Comparison of ENCODE assay signal across 22 mouse cellular contexts in the genomic region with DNA sequence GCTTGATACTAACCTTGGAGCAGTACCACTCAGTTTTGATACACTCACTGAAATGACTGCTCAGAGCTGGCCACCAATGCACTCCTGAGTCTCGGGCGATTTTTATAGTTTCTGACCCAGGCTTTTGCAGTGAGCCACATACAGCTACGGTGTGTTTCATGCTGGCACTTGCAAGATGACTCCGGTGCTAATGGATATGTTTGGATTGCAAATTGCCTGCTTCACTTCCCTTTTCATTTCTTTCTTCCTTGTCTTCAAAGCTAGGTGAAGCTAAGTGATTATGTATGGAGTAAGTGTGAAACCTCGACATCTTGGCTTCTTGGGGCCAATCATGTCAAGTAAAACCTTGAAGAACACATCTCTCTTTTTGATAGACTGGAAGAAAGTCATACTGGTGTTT. TPM values are rescaled to one million over a fixed set of nuclear protein-coding genes. Genes with fewer than 3 reads are reported as not detected.
DNase-seq lines count a peak whose midpoint lies in the region; TF ChIP-seq lines count a peak whose summit lies in the region.
"Had no signal": no experiment of that assay in that cellular context is flagged by ENCODE, and none has a peak within 500 bp of the region (broad histone marks: within the 10 kb centered on the region; RNA-seq: fewer than 3 reads in every experiment).

No protein-coding gene starts in this region.

- H3K27me3 ChIP-seq in CH12.LX (replicated peaks) = no peaks in the 10 kb centered on the region
- H3K27me3 ChIP-seq: Patski had no signal

- in situ Hi-C loops in CH12.LX (cut with MboI; ENCODE audit: low pct_ligation_motif_present, low pct_unique_long_range_greater_than_20kb, low sequenced_read_pairs) = no loop called here

- TF ChIP-seq RAD21 in CH12.LX (IDR thresholded peaks at IDR 0.05; ENCODE audit: low read depth, low read length) = no peak

- no peak for TF ChIP-seq POLR2A in CH12.LX (IDR thresholded peaks at IDR 0.05; ENCODE audit: low read depth, low read length)

- no peak for TF ChIP-seq CTCF in CH12.LX (conservative IDR thresholded peaks at IDR 0.05 in 1 of 2, IDR thresholded peaks at IDR 0.05 in 1 of 2; ENCODE audit: low read depth in 2 of 2, low read length in 2 of 2)

- H3K4me1 ChIP-seq in CH12.LX (ENCODE audit: control insufficient read depth in 1 of 2, insufficient read depth in 2 of 2) = peaks cover 4 to 59% of the 10 kb centered on the region in 2 experiments; a peak in 3 of 4 replicates

- H3K4me2 ChIP-seq in CH12.LX (ENCODE audit: insufficient read depth, low read depth, poor library complexity, severe bottlenecking) = peak overlapping the region; percentile 39; the same call in 1 of the 2 replicates

- dilution Hi-C loops in CH12.LX (cut with MboI; ENCODE audit: extremely low pct_ligation_motif_present, extremely low pct_unique_long_range_greater_than_20kb, low sequenced_read_pairs) = no loop called here

- no peaks in the 10 kb centered on the region for H3K79me2 ChIP-seq in CH12.LX (replicated peaks; ENCODE audit: control insufficient read depth, extremely low read depth, insufficient read depth, poor library complexity, severe bottlenecking)

- DNase-seq in A20 (ENCODE audit: low read depth, low spot score) = peak; percentile 7
- peak; percentile 49 for DNase-seq in CH12.LX (ENCODE audit: extremely low read depth)
- no peak for DNase-seq in left cerebral cortex, adult 11 months (ENCODE audit: low spot score)
- no peak for DNase-seq in layer of hippocampus, adult 8-10 months (ENCODE audit: low spot score in 2 of 2)
- DNase-seq: adrenal gland, adult 2 months; adrenal gland, adult 8-10 months; adrenal gland, postnatal 10 days; adrenal gland, postnatal 14 days; adrenal gland, postnatal 25 days; adrenal gland, postnatal 36 days; B cell, adult 2 months; cerebellum, adult 11 months; cerebellum, adult 11-12 months; cerebellum, adult 18-20 months; cerebellum, adult 2 months; cerebellum, adult 8-10 months had no signal

- H3K9ac ChIP-seq in CH12.LX (ENCODE audit: insufficient read depth, low read depth) = no peak overlapping the region

- peak; percentile 69 for TF ChIP-seq EP300 in CH12.LX (IDR thresholded peaks at IDR 0.05; ENCODE audit: low read length)

- H3K4me3 ChIP-seq in CH12.LX (replicated peaks in 1 of 3; ENCODE audit: low read depth in 2 of 3, low read length in 2 of 3, poor library complexity in 1 of 3) = no peak overlapping the region

- H3K27ac ChIP-seq in CH12.LX (ENCODE audit: insufficient read depth, low read depth) = no peak overlapping the region

- no peaks in the 10 kb centered on the region for H3K9me3 ChIP-seq in CH12.LX (replicated peaks; ENCODE audit: low read length)
- H3K9me3 ChIP-seq: G1E had no signal

- H3K36me3 ChIP-seq in CH12.LX (replicated peaks in 1 of 2; ENCODE audit: control insufficient read depth in 1 of 2, insufficient read depth in 1 of 2, low read length in 1 of 2) = peaks cover 8 to 28% of the 10 kb centered on the region in 2 experiments

TF ChIP-seq in CH12.LX, 34 proteins besides CTCF, POLR2A, EP300 and RAD21:
- TF ChIP-seq SMC3 (IDR thresholded peaks at IDR 0.05; ENCODE audit: low read depth, low read length) = no peak
- peak; percentile 83 for TF ChIP-seq IRF4 (IDR thresholded peaks at IDR 0.05; ENCODE audit: low read depth, low read length)
- TF ChIP-seq MAZ (IDR thresholded peaks at IDR 0.05; ENCODE audit: low read depth, low read length) = no peak
- no peak for TF ChIP-seq GABPA (IDR thresholded peaks at IDR 0.05; ENCODE audit: insufficient replicate concordance, low read depth, low read length)
- no peak for TF ChIP-seq USF1 (IDR thresholded peaks at IDR 0.05; ENCODE audit: low read depth, low read length)
- TF ChIP-seq TCF12 (IDR thresholded peaks at IDR 0.05; ENCODE audit: low read depth, low read length) = no peak
- no peak for TF ChIP-seq MEF2A (IDR thresholded peaks at IDR 0.05; ENCODE audit: borderline replicate concordance, low read depth, low read length)
- TF ChIP-seq MYC (IDR thresholded peaks at IDR 0.05; ENCODE audit: low read depth, low read length) = peak; percentile 21; the same call in 1 of the 2 replicates
- no peak for TF ChIP-seq RCOR1 (conservative IDR thresholded peaks at IDR 0.05; ENCODE audit: low read depth, low read length)
- no peak for TF ChIP-seq USF2 (conservative IDR thresholded peaks at IDR 0.05; ENCODE audit: low read depth, low read length)
- TF ChIP-seq NELFE (IDR thresholded peaks at IDR 0.05; ENCODE audit: low read depth, low read length) = no peak
- no peak for TF ChIP-seq E2F4 (IDR thresholded peaks at IDR 0.05; ENCODE audit: insufficient replicate concordance, low read depth, low read length)
- TF ChIP-seq CHD2 (IDR thresholded peaks at IDR 0.05; ENCODE audit: low read length) = no peak
- TF ChIP-seq JUN (IDR thresholded peaks at IDR 0.05; ENCODE audit: insufficient read depth, low read depth, low read length) = 0 out of 2 replicates have a peak, but pooled peaks have one; percentile 12
- TF ChIP-seq ZKSCAN1 (IDR thresholded peaks at IDR 0.05; ENCODE audit: borderline replicate concordance, low read depth, low read length) = no peak

RNA-seq across cellular contexts. Expression of a gene that starts 43.4 kb away (rescaled TPM):
- total RNA-seq in CH12.LX (2012; rRNA removed) (33.5 and 35.2 TPM in 2 replicates), CH12.LX (2014; rRNA removed) (31.8 and 39.2 TPM in 2 replicates)
- 57.9 and 61.3 TPM in 2 replicates for polyA plus RNA-seq in CH12.LX (2012; ENCODE audit: insufficient read length, low read depth)
- 10 to 100 TPM; 30.2 to 39.8 (median 35.9) TPM for total RNA-seq in layer of hippocampus, adult 8-10 months (2022)

RNA-seq across cellular contexts. Expression of a gene that starts 43.9 kb away (rescaled TPM):
- total RNA-seq in CH12.LX (2012; rRNA removed) (not detected in 2 replicates), CH12.LX (2014; rRNA removed) (not detected in 2 replicates)
- 0.20 TPM in 1 of 2 replicates, not detected in the other for polyA plus RNA-seq in CH12.LX (2012; ENCODE audit: insufficient read length, low read depth)
- 1 to 10 TPM in 3 of 4 experiments, under 1 TPM in 1; 0.68 to 2.1 (median 1.3) TPM for total RNA-seq in layer of hippocampus, adult 8-10 months (2022)
- total RNA-seq: adrenal gland, adult 18-20 months; adrenal gland, adult 2 months; adrenal gland, adult 8-10 months; adrenal gland, postnatal 14 days; adrenal gland, postnatal 25 days; adrenal gland, postnatal 36 days; G1E; MEL had no signal
- polyA plus RNA-seq: activated CD4-positive, CD25-positive, alpha-beta regulatory T cell, adult 4 months; adrenal gland, adult 2 months; CD4-positive, CD25-positive, alpha-beta regulatory T cell, adult 4 months; G1E had no signal

Comparison
In these comparisons a context has a peak if more than half of its experiments do, and no peak if none do; other contexts are left out.
1. DNase-seq: peak in A20 (single experiment) and CH12.LX (single experiment); none in left cerebral cortex, adult 11 months (single experiment) and layer of hippocampus, adult 8-10 months (0 of 2).